Mouse (Mus musculus): ENCODE data around the gene Ptpn3.
"Not testable (repeated sequence)": the region's sequence is repeated elsewhere in the genome, so short reads cannot be mapped to it uniquely, and the experiment has no call there.

Gene Ptpn3

DNA sequence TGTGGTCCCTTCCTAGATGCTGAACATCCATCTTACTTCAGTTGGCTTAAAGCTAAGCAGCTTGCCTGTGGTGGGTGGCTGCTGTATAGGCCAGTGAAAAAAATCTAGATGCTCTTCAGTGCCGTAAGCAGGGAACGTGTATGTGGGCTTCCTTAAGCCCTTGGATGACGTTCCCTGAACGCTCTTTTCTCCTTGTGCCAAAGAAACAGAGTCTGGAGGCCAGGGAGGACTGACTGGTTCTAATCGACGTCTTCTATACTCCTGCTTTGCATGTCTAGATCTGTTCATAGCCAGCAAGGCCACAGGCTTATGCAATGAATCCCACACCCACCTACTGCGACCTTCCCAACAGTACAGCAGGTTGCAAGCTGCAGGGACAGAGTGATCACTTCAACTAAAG, 71.3 kb downstream of the Ptpn3 start:
- in situ Hi-C loops (cut with MboI, MseI) = no loop called here

DNA sequence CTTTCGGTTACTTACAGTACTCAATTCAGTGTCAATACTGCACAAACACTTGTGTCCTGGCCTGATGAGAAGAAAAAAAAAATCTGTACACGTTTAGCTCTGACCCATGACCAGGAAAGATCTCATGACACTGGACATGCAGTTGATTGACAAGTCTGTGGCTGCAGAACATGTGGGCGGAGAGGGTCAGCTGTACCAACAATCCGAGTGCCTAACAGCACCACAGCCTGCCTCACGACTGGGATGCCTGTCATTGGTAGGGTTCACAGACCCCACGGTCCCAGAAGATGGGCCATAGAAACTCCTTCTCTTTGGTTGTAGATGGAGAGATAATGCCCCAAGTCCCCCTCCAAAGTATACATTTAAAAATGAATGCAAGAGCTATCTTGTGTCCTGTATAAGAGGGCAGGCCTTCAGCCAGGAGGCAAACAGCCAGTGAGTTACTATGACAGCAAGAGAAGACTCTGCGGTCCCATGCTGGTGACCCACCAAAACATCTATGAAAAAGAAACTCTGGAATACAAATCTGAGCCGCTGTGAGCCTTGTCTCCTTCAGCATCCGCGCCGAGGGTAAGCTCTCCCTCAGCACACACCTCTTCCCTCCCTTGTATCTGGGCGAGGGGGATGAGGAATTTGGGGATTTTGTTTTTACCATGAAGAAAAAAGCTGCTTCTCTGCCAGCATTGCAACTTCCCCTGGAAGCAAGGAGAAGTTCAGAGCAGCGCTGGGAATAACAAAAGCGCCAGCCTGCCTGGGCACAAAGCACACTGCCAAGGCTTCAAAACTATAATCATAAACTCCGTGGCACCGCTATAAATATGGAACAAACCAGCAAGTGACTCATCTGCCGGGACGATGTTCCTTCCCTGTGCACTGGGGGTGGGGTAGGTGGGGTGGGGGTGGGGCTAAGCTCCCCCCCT, 72.8 kb downstream of the Ptpn3 start:
- in situ Hi-C loops (cut with MboI, MseI) = no loop called here

DNA sequence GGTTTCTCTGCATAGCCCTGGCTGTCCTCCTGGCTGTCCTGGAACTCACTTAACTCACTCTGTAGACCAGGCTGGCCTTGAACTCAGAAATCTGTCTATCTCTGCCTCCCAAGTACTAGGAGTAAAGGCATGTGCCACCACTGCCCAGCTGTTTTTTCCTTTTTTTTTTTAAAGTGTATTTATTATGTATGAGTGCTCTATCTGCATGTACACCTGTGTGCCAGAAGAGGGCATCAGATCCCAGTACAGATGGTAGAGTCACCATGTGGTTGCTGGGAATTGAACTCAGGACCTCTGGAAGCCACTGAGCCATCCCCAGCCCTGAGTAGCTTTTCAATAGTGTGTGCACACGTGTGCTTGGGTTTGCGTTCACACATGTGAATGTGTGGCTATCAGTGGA, 76.9 kb downstream of the Ptpn3 start:
- in situ Hi-C loops (cut with MboI, MseI) = no loop called here

DNA sequence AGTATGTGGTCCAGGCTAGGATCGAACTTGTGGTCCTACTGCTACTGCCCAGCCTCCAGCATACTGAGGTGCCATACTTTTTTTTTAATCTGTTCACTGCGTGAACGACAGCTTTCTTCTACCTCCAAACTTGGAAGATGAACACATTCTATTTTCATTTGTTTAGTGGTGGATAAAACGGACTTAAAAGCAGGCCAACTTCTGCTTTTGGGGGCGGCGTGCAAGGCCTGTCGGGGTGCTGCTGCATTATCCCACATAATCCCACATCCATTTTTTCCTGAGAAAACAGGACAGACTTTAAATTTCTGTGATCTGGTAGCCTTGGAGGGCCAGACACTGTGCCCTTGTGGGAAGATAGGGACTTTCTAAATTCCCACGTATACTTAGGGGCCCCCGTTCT, 83.9 kb downstream of the Ptpn3 start:
- in situ Hi-C loops (cut with MboI, MseI) = no loop called here

DNA sequence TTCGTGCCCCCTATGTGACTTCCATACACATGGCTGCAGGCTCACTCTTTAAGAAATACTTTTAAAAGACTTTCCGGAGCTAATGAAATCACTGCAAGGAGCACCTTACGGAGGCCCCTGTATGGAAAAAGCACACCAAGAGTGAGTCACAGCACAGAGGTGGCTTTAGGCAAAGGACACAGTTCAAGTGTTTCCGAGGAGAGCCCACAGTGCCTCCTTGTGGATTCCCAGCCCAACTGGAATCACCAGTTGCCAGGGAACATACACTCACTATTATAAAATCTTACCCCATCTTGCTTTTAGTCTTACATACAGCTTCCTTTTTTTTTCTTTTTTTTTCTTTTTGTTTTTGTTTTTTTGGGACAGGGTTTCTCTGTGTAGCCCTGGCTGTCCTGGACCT, 85.1 kb downstream of the Ptpn3 start:
- in situ Hi-C loops (cut with MboI, MseI) = no loop called here

DNA sequence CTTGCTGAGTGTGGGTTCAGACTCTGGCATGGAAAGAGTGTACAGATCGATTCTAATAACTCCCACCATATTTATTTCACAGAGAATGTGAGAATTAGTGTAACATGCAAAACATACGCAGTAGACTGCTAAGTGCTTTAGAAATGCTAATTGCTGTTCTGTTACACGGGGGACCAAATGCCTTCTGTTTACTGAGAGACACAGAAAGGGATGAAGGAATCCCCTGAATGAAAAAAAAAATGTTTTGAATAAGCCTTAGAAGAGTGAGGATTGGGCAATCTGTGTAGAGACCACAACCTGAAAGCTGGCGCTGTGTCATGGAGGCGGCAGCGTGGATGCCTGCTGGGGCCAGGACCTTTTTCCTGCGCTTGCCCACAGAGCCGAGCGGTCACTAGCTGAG, 86.8 kb downstream of the Ptpn3 start:
- in situ Hi-C loops (cut with MboI, MseI) = no loop called here

DNA sequence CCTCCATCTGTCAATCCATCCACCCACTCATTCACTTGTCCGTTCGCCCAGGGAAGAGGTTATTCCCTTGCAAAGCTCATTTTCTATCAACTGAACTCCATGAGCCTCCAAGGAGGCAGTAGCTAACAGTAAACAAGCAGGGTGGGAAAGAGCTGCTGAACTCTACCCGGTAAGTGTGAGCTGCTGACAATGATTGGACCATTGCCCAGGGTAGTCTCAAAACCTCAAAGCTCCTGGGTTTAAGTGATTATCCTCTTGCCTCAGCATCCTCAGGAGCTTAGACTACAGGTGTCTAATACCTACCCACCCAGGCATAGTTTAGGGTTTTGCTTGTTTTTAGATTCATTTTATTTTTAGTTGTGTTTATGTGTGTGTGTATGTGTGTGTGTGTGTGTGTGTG, 87.5 kb downstream of the Ptpn3 start:
- in situ Hi-C loops (cut with MboI, MseI) = no loop called here

DNA sequence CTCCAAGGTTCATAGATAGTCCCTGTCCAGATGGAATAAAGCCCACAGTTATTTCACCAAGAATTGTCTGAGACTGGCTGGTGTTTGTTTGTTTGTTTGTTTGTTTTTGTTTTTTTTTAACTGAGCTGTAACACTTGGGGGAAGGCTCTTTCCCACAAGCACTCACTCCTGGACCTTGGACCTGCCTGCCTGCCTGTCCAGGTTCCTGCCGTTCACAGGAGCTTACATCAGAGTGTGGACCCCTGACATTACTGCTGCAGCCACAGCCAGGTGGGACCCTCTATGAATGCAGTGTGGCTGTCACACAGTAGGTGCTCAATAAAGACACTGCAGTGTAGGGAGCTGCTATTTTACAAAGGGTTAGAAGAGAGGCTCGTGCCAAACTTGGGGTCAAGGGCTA, 89.9 kb downstream of the Ptpn3 start:
- in situ Hi-C loops (cut with MboI, MseI) = no loop called here

DNA sequence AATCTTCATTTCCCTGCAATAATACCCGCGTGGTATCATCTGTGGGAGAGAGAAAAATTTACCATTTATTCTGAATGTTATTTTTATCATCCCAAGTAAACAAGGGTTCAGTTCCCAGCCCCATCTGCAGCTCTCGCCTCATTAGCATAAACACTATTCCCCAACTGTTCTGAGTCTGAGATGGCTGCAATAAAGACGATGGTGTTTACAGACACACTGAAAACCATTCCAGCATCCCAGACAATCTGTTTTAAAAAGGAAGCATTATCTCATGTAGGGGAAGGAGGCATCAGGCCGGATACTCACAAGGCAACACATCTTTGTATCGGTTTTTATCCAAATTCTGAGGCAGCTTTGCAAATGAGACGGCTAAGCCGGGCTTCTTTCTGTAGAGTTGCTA, 95.7 kb downstream of the Ptpn3 start:
- in situ Hi-C loops (cut with MboI, MseI) = no loop called here

DNA sequence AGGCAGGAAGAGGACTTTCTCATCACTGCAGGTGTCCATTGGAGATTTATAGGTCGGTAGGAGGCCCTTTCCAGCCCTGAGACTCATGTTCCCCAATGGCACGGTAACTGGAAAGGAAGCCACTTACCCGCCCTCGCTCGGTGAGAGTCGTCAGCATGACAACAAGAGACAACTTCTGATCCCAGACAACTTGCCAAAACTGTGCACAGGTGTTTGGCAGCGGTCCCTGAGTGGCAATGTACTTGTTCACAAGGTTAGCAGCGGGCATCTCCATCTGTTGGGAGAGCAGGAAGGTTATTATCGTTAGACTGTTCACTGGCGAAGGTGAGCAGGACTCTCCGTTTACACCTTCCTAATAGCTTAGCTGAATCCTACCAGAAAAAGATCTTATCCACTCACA, 96.9 kb downstream of the Ptpn3 start:
- in situ Hi-C loops (cut with MboI, MseI) = no loop called here

DNA sequence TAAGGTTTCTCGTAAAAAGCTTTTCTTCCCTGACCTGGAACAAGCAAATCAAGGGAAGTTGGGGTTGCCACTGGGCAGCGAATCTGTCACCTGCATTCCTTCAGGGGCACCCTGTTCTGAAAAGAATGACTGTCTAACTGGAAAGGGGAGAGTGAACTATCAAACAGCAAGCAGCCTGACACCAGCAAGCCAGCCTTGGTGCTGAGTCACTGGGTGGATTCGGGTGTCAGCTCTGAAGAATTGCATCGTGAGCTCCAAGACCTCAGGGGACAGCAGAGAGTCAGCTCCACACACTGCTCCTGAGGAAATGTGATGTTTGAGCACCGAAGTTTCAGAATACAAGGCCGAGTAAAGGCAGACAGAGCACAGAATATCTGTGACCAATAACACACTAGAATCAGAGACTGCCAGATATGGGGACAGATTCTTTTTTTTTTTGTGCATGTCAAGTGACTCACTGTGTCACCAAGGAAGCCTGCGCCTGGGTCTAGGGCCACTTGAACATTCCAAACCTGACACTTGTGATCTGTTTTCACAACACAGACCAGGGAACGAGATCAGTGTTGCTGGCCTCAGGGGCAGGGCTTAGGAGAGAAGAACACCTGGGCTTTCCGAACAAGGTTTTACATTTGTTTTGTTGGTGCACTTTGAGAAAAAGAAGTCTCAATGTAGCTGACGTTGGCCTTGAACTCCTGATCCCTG, 98.8 kb downstream of the Ptpn3 start:
- in situ Hi-C loops (cut with MboI, MseI) = no loop called here

DNA sequence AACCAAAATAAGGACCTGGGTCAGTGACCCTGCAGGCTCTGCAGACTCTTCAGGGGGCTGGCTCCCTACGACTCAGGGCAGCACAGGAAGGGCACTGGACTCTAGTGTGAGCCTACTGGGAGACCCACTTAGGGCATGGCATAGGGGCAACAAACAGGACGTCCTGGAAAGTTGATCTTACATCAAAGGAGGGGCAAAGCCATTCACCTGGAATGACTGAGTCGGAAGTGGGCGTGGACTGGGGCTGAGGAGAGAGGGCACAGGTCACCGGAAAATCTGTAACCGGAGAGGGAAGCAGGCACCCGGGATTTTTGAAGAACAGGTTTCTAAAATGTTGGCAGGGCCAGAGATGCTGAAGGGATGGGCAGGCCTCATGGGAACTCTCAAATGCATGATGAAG, 99.5 kb downstream of the Ptpn3 start:
- in situ Hi-C loops (cut with MboI, MseI) = no loop called here

DNA sequence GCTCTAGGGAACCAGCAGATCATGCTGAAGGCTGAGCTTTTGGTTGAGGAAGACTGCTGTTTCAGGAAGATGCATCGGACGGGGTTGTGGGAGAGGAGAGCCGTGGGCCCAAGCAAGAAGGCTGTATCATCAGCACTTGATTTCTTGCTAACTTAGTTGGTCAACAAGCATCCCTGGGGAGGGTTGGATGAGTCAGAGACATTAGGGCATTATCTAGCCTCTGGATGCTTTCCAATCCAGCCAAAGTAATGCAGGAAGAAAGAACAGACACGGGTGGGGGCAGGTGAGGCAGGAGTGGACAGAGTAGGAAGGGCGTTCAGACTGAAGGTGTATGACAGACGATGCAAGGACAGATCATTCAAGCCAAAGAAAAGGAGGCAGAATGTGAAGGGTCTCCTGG, 101.0 kb downstream of the Ptpn3 start:
- in situ Hi-C loops (cut with MboI, MseI) = no loop called here

DNA sequence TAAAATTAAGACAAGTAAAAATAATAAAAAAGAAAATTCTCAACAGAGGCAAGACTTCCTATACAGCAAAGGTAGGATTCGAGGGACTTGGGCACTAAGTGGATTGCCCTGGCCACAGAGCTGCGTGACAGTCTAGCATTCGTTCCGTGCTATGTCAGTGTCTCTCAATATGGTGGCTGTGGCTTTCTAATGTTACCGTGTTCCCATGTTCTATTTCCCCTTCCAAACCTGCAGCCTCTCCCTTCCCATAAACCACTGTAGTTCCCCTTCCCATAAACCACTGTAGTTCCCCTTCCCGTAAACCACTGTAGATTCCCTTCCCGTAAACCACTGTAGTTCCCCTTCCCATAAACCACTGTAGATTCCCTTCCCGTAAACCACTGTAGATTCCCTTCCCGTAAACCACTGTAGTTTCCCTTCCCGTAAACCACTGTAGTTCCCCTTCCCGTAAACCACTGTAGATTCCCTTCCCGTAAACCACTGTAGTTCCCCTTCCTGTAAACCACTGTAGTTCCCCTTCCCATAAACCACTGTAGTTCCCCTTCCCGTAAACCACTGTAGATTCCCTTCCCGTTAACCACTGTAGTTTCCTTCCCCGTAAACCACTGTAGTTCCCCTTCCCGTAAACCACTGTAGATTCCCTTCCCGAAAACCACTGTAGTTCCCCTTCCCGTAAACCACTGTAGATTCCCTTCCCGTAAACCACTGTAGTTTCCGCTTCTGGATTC, 102.8 kb downstream of the Ptpn3 start:
- in situ Hi-C loops (cut with MboI, MseI) = not testable (repeated sequence)

DNA sequence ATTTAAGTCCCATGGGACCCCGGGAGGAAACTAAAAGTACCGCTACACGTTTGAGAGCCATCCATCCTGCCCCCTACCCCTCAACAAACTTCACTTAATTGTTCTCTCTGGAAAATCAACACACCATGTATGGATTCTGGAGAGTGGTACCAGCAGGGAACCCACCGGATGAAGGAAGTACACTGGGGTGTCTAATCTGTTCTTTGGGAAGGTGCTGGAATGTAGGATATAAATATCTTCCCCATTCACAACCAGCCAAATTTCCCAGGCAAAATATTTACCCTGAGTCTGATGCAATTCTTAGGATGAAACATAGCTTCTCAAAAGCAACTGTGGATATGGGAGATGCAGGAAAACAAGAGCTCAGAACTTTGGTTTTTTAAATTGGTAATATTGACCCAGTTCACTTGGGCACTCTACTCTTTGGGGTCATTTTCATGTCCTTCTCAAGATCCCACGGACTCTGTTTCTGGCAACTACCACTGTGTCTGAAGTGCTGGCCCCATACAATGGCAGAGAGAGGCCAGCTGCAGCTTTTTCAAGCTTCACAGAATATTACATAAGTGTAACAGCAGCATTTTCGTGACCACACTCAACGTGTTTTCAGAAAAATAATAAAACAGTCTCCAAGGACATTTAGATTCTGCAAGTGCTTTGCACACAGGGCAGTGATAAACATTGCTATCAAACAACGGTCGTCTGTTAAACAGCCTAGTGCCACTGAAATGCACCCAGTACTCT, 109.9 kb downstream of the Ptpn3 start:
- in situ Hi-C loops (cut with MboI, MseI) = no loop called here

DNA sequence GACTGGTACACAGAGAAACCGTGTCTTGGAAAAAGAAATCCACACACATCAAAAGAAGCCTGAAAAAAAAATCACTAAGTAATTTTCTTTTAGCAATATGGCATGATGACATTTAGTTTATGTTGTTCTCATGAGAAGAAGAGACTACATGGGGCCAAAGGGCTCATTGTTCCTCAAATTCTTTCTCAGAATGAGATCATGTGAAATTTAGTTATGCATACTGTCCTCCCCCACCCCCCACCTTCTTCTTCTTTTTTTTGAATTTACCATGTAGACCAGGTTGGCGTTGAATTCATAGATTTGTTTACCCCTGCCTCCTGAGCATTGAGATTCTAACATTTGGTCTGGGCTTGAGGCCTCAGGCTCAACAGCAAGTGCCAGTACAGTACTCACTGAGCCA, 111.8 kb downstream of the Ptpn3 start:
- in situ Hi-C loops (cut with MboI, MseI) = no loop called here

DNA sequence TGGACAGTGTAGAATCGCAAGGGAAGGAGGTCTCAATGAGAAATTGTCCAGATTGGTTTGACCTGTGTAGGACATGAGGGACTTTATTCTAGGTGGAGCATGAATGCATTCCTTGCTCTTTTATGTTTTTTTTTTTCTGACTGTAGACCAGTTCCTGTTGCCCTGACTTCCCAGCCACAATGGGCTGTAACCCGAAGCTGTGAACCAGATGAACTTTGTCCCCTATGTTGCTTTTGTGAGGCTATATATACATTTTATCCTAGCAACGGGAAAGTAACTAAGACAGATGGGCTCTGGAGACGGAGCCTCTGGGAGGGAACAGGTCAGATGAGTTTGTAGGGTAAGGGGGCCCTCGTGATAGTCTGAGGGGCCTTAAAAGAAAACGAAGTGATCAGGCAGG, 115.6 kb downstream of the Ptpn3 start:
- in situ Hi-C loops (cut with MboI, MseI) = no loop called here

DNA sequence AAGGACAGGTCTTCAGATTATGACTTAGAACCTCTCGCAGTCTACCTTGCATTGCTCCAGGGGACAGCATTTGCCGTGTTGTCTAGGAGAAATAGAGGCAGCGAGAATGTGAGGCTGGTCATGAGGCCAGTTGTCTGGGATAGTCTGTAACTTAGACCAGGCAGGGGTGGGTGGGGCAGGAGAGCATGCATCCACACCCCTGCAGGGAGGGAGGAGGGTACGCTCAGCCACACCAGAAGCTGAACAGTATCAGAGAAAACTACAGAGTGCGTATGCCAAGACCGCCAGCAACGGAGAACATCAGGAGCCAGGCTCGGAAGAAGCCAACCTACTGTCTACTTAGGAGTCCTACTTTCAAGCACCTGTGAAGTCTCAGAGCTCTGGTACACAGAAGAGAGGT, 116.2 kb downstream of the Ptpn3 start:
- in situ Hi-C loops (cut with MboI, MseI) = no loop called here

DNA sequence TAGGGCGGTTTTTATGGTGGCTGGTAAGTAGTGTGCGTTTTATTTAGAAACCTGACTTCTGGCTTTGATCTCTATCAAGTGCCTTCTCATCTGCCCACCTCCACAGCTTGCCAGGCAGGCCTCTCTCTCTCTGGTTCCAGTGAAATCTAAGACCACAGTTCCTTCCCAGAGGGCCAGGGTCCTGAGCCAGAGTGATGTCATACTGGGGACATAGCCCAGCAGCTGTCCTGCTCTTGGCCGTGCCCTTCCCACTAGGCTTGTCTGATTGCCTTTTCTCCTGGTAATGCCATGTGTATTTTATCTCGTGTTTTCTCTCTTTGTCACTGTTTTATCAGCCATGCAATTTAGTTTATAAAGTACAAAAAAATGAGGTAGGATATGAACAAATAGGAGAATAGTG, 118.1 kb downstream of the Ptpn3 start:
- in situ Hi-C loops (cut with MboI, MseI) = no loop called here

DNA sequence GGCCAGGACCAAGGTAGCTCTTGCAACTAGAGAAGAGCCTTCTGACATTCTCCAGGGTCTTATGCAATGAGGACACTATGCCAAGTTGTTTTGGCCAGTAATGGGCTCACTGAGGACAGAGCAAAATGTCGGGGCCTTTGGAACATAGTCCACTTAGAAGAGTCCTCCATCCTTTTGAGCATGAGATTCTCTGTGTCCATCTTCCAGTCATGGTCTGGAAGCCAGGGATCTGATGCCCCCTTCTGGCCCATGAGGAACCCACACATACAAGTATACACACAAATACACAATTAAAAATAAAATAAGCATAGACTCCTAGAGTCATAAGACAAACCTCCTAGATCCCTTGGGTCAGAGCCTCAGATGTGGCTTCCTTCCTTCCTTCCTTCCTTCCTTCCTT, 120.1 kb downstream of the Ptpn3 start:
- in situ Hi-C loops (cut with MboI, MseI) = no loop called here

DNA sequence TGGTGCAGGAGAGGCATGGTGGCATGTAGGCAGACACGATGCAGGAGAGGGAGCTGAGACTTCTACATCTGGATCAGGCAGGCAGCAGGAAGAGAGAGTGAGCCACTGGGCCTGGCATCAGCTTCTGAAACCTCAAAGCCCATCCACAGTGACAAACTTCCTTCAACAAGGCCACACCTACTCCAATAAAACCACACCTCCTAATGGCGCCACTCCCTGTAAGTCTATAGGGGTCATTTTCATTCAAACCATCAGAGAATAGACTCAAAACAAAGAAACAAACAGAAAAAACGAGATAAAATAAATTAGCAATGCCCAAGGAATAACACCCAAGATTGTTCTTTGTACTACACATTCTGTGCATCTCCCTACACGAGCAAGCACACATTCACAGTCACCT, 122.8 kb downstream of the Ptpn3 start:
- in situ Hi-C loops (cut with MboI, MseI) = no loop called here

DNA sequence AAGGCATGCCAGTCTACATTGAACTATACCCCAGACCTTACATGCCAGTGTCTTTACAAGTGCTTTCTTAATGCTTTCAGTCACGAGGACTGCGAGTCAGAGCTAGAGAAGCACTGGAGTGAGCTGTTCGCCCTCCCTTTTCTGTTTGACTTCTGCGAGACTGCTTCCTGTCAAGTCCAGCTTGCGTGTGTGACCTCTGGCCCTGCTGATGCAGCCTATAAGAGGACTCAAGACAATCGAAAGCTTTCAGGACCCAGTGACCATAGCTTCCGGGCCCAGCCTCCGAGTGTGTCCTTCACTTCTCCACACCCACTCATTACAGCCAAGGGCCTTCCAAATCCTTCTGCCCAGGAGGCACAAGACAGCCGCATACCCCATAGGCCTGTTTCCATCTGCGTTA, 126.3 kb downstream of the Ptpn3 start:
- in situ Hi-C loops (cut with MboI, MseI) = no loop called here

All from regulatory T cell (primary cell).